Mouse (Mus musculus): ENCODE results near the gene Anapc16.

DNA sequence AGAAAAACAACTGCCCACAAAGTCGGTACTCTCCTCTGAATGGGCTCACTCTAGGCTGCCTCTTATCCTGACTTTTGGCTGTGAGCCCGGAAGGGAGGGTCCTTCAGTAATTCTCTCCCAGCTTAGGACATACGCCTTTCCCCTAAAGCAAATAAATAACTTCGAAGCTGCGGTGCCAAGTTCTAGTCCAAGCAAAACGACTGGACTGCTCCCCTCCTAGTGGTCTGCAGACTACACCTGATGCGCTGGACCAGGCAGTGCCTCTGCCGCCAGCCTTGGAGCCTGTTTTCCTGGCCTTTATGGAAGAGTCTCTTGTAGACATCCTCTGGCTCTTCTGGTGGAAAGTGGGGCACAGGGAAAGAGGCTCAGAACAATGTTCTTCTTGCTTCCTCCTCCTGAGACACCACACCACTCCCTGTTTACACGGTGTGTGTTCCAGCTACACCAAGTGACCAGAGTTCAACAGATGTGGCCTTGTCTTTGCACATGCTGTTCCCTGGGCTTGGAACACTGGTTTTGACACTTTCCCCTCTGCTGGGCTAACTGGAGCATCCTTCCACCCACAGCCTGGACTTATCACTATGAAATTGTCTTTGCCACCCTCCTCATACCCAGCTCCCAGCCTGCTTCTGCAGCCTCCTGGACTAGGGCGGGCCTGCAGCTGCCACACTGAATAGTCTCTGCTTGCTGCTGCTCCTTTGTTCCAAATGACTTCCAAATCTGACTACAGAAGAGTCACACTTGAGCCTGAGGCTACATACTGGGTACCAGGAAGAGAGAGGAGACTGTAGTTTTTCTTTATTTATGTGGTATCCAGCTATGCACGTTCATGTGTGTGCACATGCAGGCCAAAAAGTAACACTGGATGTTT, 23.8 kb downstream of the Anapc16 start:
- TF ChIP-seq POLR2A (IDR thresholded peaks at IDR 0.05; ENCODE audit: borderline replicate concordance, control insufficient read depth, low read depth, low read length) (no peak), CTCF (IDR thresholded peaks at IDR 0.05; ENCODE audit: control insufficient read depth, insufficient read depth, low read length) (no peak)

Data from bone marrow, adult 2 months (tissue).